Mouse (Mus musculus): ENCODE measurements around the gene Sav1. TPM values are rescaled to one million over a fixed set of nuclear protein-coding genes. Genes with fewer than 3 reads are reported as not detected.

Gene Sav1
- total and polyA plus RNA-seq, 2 experiments from 2014 or later = 2.5 to 15.6 TPM

DNA sequence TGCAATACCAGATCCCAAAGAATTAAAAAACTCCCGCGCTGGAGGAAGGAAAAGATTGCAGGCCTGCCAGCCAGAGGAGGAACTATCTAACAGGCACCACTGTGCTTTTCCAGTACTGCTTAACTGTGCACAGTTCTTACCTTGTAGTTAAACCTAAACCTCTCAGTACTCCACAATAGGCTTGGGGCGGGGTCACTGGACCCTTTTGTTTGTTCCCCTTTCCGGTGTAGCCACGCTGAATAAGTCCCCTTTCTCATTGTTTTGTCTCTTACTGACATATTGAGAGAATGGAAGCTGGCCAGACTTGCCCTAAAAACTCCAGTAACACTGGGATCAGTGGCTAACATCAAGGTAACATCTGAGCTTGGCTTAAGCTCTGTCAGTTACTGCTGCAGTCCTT lies 49.1 kb downstream of the Sav1 start:
- Histone ChIP-seq H3K4me1 (ENCODE audit: insufficient read depth, low read length) (no peaks in the 10 kb centered on the region), H3K27ac (no peak overlapping the region), H3K36me3 (ENCODE audit: insufficient read depth, low read length) (peaks cover 44% of the 10 kb centered on the region), H3K4me2 (ENCODE audit: low read depth, low read length) (no peak overlapping the region), H3K27me3 (ENCODE audit: insufficient read depth, low read length) (no peaks in the 10 kb centered on the region), H3K4me3 (ENCODE audit: low read length) (no peak overlapping the region), H3K9me3 (ENCODE audit: low read length) (no peaks in the 10 kb centered on the region), H3K9ac (replicated peaks; ENCODE audit: low read length) (no peak overlapping the region)
- ATAC-seq (no peak), DNase-seq (ENCODE audit: low spot score) (no peak)
- TF ChIP-seq CTCF (IDR thresholded peaks at IDR 0.05; ENCODE audit: low read depth) = no peak
- WGBS = 55% methylated on average over 5 of the region's 5 CpGs

DNA sequence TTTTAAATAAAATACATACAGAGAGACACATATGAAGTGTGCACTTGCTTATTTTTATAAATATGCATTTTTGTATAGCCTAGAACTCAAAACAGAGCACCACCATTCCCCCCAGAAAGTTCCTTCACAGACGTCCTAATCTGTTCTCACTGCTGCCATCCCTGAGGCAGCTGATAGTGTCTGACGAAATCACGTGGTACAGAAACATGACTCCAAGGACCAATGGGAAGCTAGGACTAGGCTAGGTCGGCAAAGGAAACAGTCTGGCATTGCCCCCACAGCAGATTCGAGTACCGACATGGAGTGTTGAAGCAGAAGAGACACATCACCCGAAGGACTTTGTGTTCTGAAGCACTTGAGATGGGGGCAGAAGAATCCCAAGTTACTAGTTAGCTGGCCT lies 60.1 kb downstream of the Sav1 start:
- no peak for TF ChIP-seq CTCF (IDR thresholded peaks at IDR 0.05; ENCODE audit: low read depth)
- no peak for DNase-seq (ENCODE audit: low spot score)
- 56% methylated on average over 7 of the region's 7 CpGs for WGBS
- Histone ChIP-seq H3K9me3 (ENCODE audit: low read length) (no peaks in the 10 kb centered on the region), H3K4me2 (ENCODE audit: low read depth, low read length) (no peak overlapping the region), H3K9ac (replicated peaks; ENCODE audit: low read length) (no peak overlapping the region), H3K4me1 (ENCODE audit: insufficient read depth, low read length) (no peaks in the 10 kb centered on the region), H3K27me3 (ENCODE audit: insufficient read depth, low read length) (no peaks in the 10 kb centered on the region), H3K4me3 (ENCODE audit: low read length) (no peak overlapping the region), H3K36me3 (ENCODE audit: insufficient read depth, low read length) (no peaks in the 10 kb centered on the region), H3K27ac (no peak overlapping the region)
- no peak for ATAC-seq

DNA sequence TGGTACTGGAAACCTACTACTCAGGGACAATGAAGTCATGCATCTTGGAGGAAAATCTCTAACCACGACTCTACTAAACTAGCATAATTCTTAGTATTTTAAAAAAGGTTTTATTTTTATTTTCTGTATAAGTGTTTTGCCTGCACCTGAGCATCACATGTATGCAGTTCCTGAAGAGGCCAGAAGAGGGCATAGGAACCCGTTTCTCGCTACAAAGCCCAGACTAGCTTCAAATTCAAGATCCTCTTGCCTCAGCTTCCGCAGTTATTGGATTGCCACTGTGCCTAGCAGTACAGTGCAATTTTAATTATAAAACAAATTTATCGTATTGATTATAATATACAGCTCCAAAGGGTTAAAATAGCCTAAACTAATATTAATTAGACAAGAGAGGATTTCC lies 62.8 kb downstream of the Sav1 start:
- no peaks in the 10 kb centered on the region for H3K27me3 ChIP-seq (ENCODE audit: insufficient read depth, low read length)
- H3K9ac ChIP-seq (replicated peaks; ENCODE audit: low read length) = no peak overlapping the region
- no peaks in the 10 kb centered on the region for H3K9me3 ChIP-seq (ENCODE audit: low read length)
- no peak overlapping the region for H3K4me2 ChIP-seq (ENCODE audit: low read depth, low read length)
- ATAC-seq (no peak), DNase-seq (ENCODE audit: low spot score) (peak; percentile 55)
- H3K27ac ChIP-seq = no peak overlapping the region
- H3K4me1 ChIP-seq (ENCODE audit: insufficient read depth, low read length) = no peaks in the 10 kb centered on the region
- no peaks in the 10 kb centered on the region for H3K36me3 ChIP-seq (ENCODE audit: insufficient read depth, low read length)
- 13% methylated on average over 5 of the region's 5 CpGs for WGBS
- peak; percentile 70 for TF ChIP-seq CTCF (IDR thresholded peaks at IDR 0.05; ENCODE audit: low read depth)
- H3K4me3 ChIP-seq (ENCODE audit: low read length) = no peak overlapping the region

DNA sequence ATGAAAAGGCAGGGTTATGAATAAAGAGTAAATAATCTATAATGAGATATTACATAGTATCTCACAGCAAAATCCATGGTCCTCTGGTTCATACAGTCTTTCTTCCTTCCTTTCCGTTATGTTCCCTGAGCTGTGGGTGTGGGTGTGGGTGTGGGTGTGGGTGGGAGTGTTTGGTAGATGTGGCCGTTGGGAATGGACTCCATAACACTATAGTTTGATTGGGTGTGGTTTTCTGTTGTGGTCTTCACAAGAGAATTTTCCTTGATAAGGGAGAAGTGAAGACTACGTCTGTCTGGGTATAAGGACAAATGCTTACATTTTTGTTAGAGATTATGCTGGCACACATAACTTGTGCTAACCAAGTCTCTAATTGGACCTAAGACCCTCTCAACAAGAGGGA lies 63.2 kb downstream of the Sav1 start:
- TF ChIP-seq CTCF (IDR thresholded peaks at IDR 0.05; ENCODE audit: low read depth) = no peak
- ATAC-seq (no peak), DNase-seq (ENCODE audit: low spot score) (no peak)
- no peaks in the 10 kb centered on the region for H3K36me3 ChIP-seq (ENCODE audit: insufficient read depth, low read length)
- H3K9me3 ChIP-seq (ENCODE audit: low read length) = no peaks in the 10 kb centered on the region
- H3K27me3 ChIP-seq (ENCODE audit: insufficient read depth, low read length) = no peaks in the 10 kb centered on the region
- H3K4me2 ChIP-seq (ENCODE audit: low read depth, low read length) = no peak overlapping the region
- H3K27ac ChIP-seq = no peak overlapping the region
- no peaks in the 10 kb centered on the region for H3K4me1 ChIP-seq (ENCODE audit: insufficient read depth, low read length)
- H3K9ac ChIP-seq (replicated peaks; ENCODE audit: low read length) = no peak overlapping the region
- H3K4me3 ChIP-seq (ENCODE audit: low read length) = no peak overlapping the region
- 58% methylated on average over 3 of the region's 3 CpGs for WGBS

DNA sequence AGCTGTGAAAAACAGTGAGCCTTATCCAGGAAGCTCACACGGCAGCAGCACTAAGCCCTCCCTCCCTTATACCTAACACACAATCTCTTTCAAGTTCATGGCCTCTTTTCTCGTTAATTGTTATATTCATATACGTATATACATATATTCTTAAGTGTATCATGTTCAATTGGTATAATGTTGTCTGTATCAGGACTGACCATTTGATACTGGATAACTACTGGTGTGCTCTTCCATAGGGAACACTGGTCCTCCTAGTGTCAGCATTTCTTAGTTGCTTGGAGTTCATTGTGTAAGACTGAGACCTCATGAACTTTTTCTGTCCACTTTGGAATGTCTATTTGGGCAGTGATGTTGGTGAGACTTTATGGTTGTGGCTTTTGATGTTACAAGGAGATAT lies 63.7 kb downstream of the Sav1 start:
- no peak for DNase-seq (ENCODE audit: low spot score)
- Histone ChIP-seq H3K27me3 (ENCODE audit: insufficient read depth, low read length) (no peaks in the 10 kb centered on the region), H3K36me3 (ENCODE audit: insufficient read depth, low read length) (no peaks in the 10 kb centered on the region), H3K4me3 (ENCODE audit: low read length) (no peak overlapping the region), H3K9ac (replicated peaks; ENCODE audit: low read length) (no peak overlapping the region), H3K4me2 (ENCODE audit: low read depth, low read length) (no peak overlapping the region), H3K9me3 (ENCODE audit: low read length) (no peaks in the 10 kb centered on the region), H3K27ac (no peak overlapping the region), H3K4me1 (ENCODE audit: insufficient read depth, low read length) (no peaks in the 10 kb centered on the region)
- ATAC-seq = no peak
- no peak for TF ChIP-seq CTCF (IDR thresholded peaks at IDR 0.05; ENCODE audit: low read depth)
- WGBS = 83% methylated on average over 3 of the region's 3 CpGs

DNA sequence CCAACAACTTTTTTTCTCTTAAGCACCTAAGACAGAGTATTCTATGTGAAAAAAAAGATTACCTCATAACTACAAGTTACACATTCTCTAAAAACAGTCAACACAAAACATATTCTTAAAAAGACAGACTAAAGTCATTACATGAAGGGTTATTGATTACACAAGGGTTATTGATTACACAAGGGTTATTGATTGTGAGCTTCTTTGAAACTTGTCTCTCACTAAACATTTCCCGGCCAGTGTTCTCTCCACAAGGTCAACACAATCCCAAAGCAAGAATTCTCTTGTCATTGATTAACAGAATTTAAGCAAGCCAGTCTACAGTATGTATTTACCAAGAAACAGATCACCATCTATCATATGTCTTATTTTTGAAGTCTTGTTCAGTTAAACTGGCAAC lies 64.7 kb downstream of the Sav1 start:
- Histone ChIP-seq H3K4me2 (ENCODE audit: low read depth, low read length) (no peak overlapping the region), H3K36me3 (ENCODE audit: insufficient read depth, low read length) (no peaks in the 10 kb centered on the region), H3K9me3 (ENCODE audit: low read length) (no peaks in the 10 kb centered on the region), H3K27me3 (ENCODE audit: insufficient read depth, low read length) (no peaks in the 10 kb centered on the region), H3K4me3 (ENCODE audit: low read length) (no peak overlapping the region), H3K27ac (no peak overlapping the region), H3K4me1 (ENCODE audit: insufficient read depth, low read length) (no peaks in the 10 kb centered on the region), H3K9ac (replicated peaks; ENCODE audit: low read length) (no peak overlapping the region)
- DNase-seq (ENCODE audit: low spot score) (no peak), ATAC-seq (no peak)
- TF ChIP-seq CTCF (IDR thresholded peaks at IDR 0.05; ENCODE audit: low read depth) = no peak
- WGBS = 78% methylated on average over 1 of the region's 1 CpGs

DNA sequence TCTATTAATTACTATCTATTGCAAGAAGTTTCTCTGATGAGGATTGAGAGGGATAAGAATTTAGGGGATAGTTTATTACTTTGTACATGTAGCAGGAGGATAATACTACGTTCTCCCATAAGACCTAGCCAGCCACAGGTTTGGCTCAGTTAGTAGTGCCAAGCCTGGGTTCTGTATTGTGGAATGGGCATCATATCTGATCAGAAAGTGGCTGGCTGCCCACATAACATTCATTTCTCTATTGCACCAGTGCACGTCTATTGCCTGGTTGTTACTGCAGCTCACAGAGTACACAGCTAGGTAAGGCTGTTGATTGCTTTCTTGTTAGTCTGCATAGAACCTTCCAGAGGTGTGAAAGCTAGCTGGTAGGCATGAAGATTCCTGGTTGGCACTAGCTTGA lies 68.9 kb downstream of the Sav1 start:
- no peak for TF ChIP-seq CTCF (IDR thresholded peaks at IDR 0.05; ENCODE audit: low read depth)
- 83% methylated on average over 2 of the region's 2 CpGs for WGBS
- no peak overlapping the region for H3K4me3 ChIP-seq (ENCODE audit: low read length)
- no peaks in the 10 kb centered on the region for H3K9me3 ChIP-seq (ENCODE audit: low read length)
- no peaks in the 10 kb centered on the region for H3K36me3 ChIP-seq (ENCODE audit: insufficient read depth, low read length)
- H3K4me1 ChIP-seq (ENCODE audit: insufficient read depth, low read length) = no peaks in the 10 kb centered on the region
- DNase-seq (ENCODE audit: low spot score) (no peak), ATAC-seq (no peak)
- no peak overlapping the region for H3K27ac ChIP-seq
- H3K9ac ChIP-seq (replicated peaks; ENCODE audit: low read length) = no peak overlapping the region
- no peak overlapping the region for H3K4me2 ChIP-seq (ENCODE audit: low read depth, low read length)
- H3K27me3 ChIP-seq (ENCODE audit: insufficient read depth, low read length) = no peaks in the 10 kb centered on the region

Other genes starting within 250 kb of the Sav1 start
- gene Cdkl1, start 195.7 kb downstream of the Sav1 start, total RNA-seq (2014; rRNA removed) = 28.3 and 51.5 TPM in 2 replicates
- 20.2 and 26.7 TPM in 2 replicates for gene Cdkl1, start 195.7 kb downstream of the Sav1 start, polyA plus RNA-seq (2015; fragmentation: Nextera tagmentation; extraction: Ambion mirVana)
- gene Atl1, start 94.4 kb downstream of the Sav1 start, total RNA-seq (2014; rRNA removed) = 130 and 143 TPM in 2 replicates
- gene Atl1, start 94.4 kb downstream of the Sav1 start, polyA plus RNA-seq (2015; fragmentation: Nextera tagmentation; extraction: Ambion mirVana) = 145 and 151 TPM in 2 replicates
- 30.9 and 32.3 TPM in 2 replicates for gene Map4k5, start 93.8 kb downstream of the Sav1 start, total RNA-seq (2014; rRNA removed)
- gene Map4k5, start 93.8 kb downstream of the Sav1 start, polyA plus RNA-seq (2015; fragmentation: Nextera tagmentation; extraction: Ambion mirVana) = 17.1 and 19.5 TPM in 2 replicates
- 18.9 and 24.2 TPM in 2 replicates for gene Nin, start 126.7 kb upstream of the Sav1 start, total RNA-seq (2014; rRNA removed)
- gene Nin, start 126.7 kb upstream of the Sav1 start, polyA plus RNA-seq (2015; fragmentation: Nextera tagmentation; extraction: Ambion mirVana) = 6.1 and 6.2 TPM in 2 replicates
- 0.14 TPM in 1 of 2 replicates, not detected in the other for gene Abhd12b, start 167.1 kb upstream of the Sav1 start, total RNA-seq (2014; rRNA removed)
- not detected in 2 replicates for gene Abhd12b, start 167.1 kb upstream of the Sav1 start, polyA plus RNA-seq (2015; fragmentation: Nextera tagmentation; extraction: Ambion mirVana)
- gene Pygl, start 244.5 kb upstream of the Sav1 start, total RNA-seq (2014; rRNA removed) = 9.0 and 10.9 TPM in 2 replicates
- gene Pygl, start 244.5 kb upstream of the Sav1 start, polyA plus RNA-seq (2015; fragmentation: Nextera tagmentation; extraction: Ambion mirVana) = 8.3 and 8.4 TPM in 2 replicates